Mouse (Mus musculus): ENCODE results near the gene Gm14862. TPM values are rescaled to one million over a fixed set of nuclear protein-coding genes. Genes with fewer than 3 reads are reported as not detected.

The Gm14862 gene
- polyA plus RNA-seq, 1 experiment from 2014 or later, result not detected

- ATAC-seq (replicated peaks; ENCODE audit: insufficient number of reproducible peaks, insufficient read depth, low FRiP score, low read depth), result no peak
- Histone ChIP-seq H3K9ac (no peak overlapping the region), H3K9me3 (replicated peaks) (no peaks in the 10 kb centered on the region), H3K36me3 (no peaks in the 10 kb centered on the region), H3K4me2 (no peak overlapping the region), H3K27me3 (no peaks in the 10 kb centered on the region), H3K4me3 (no peak overlapping the region), H3K27ac (peak overlapping the region; percentile 67), H3K4me1 (replicated peaks) (0 out of 2 replicates have a peak, but pooled peaks cover 3% of the 10 kb centered on the region)
- WGBS, result 44% methylated on average over 3 of the region's 3 CpGs
These were observed 14.4 kb upstream of the Gm14862 start for GRCm38 (mm10) chrX:9271112-9271511.

- Histone ChIP-seq H3K4me3 (no peak overlapping the region), H3K9ac (no peak overlapping the region), H3K4me1 (replicated peaks) (no peaks in the 10 kb centered on the region), H3K9me3 (replicated peaks) (no peaks in the 10 kb centered on the region), H3K4me2 (no peak overlapping the region), H3K27ac (no peak overlapping the region), H3K36me3 (no peaks in the 10 kb centered on the region), H3K27me3 (no peaks in the 10 kb centered on the region)
- WGBS, result 74% methylated on average over 1 of the region's 1 CpGs
- no peak for ATAC-seq (replicated peaks; ENCODE audit: insufficient number of reproducible peaks, insufficient read depth, low FRiP score, low read depth)
These were observed 2.6 kb upstream of the Gm14862 start for GRCm38 (mm10) chrX:9259267-9259666.

GRCm38 (mm10) chrX:9257831-9258230, 1.1 kb upstream of the Gm14862 start:
- H3K9ac ChIP-seq, result no peak overlapping the region
- H3K27ac ChIP-seq, result no peak overlapping the region
- no peaks in the 10 kb centered on the region for H3K9me3 ChIP-seq (replicated peaks)
- H3K4me3 ChIP-seq, result no peak overlapping the region
- no peak for ATAC-seq (replicated peaks; ENCODE audit: insufficient number of reproducible peaks, insufficient read depth, low FRiP score, low read depth)
- H3K27me3 ChIP-seq, result no peaks in the 10 kb centered on the region
- WGBS, result 79% methylated on average over 7 of the region's 7 CpGs
- H3K36me3 ChIP-seq, result no peaks in the 10 kb centered on the region
- H3K4me1 ChIP-seq (replicated peaks), result no peaks in the 10 kb centered on the region
- no peak overlapping the region for H3K4me2 ChIP-seq

- Histone ChIP-seq H3K4me3 (no peak overlapping the region), H3K4me2 (no peak overlapping the region), H3K27ac (no peak overlapping the region), H3K36me3 (no peaks in the 10 kb centered on the region), H3K9me3 (replicated peaks) (no peaks in the 10 kb centered on the region), H3K27me3 (no peaks in the 10 kb centered on the region), H3K9ac (no peak overlapping the region), H3K4me1 (replicated peaks) (no peaks in the 10 kb centered on the region)
- 82% methylated on average over 3 of the region's 3 CpGs for WGBS
- ATAC-seq (replicated peaks; ENCODE audit: insufficient number of reproducible peaks, insufficient read depth, low FRiP score, low read depth), result no peak
These were observed 1.8 kb downstream of the Gm14862 start for GRCm38 (mm10) chrX:9254901-9255300.

GRCm38 (mm10) chrX:9253990-9254389, 2.7 kb downstream of the Gm14862 start:
- WGBS, result 73% methylated on average over 10 of the region's 10 CpGs
- no peaks in the 10 kb centered on the region for H3K9me3 ChIP-seq (replicated peaks)
- no peak overlapping the region for H3K9ac ChIP-seq
- no peak overlapping the region for H3K27ac ChIP-seq
- ATAC-seq (replicated peaks; ENCODE audit: insufficient number of reproducible peaks, insufficient read depth, low FRiP score, low read depth), result no peak
- no peaks in the 10 kb centered on the region for H3K4me1 ChIP-seq (replicated peaks)
- no peak overlapping the region for H3K4me3 ChIP-seq
- H3K36me3 ChIP-seq, result no peaks in the 10 kb centered on the region
- no peak overlapping the region for H3K4me2 ChIP-seq
- H3K27me3 ChIP-seq, result no peaks in the 10 kb centered on the region

- no peaks in the 10 kb centered on the region for H3K27me3 ChIP-seq
- H3K4me1 ChIP-seq (replicated peaks), result no peaks in the 10 kb centered on the region
- no peak overlapping the region for H3K4me3 ChIP-seq
- no peak overlapping the region for H3K9ac ChIP-seq
- 62% methylated on average over 5 of the region's 5 CpGs for WGBS
- no peak overlapping the region for H3K27ac ChIP-seq
- no peaks in the 10 kb centered on the region for H3K9me3 ChIP-seq (replicated peaks)
- no peak for ATAC-seq (replicated peaks; ENCODE audit: insufficient number of reproducible peaks, insufficient read depth, low FRiP score, low read depth)
- H3K4me2 ChIP-seq, result no peak overlapping the region
- no peaks in the 10 kb centered on the region for H3K36me3 ChIP-seq
These were observed 7.8 kb downstream of the Gm14862 start for GRCm38 (mm10) chrX:9248911-9249310.

GRCm38 (mm10) chrX:9244603-9245336, 11.9 kb downstream of the Gm14862 start:
- H3K4me1 ChIP-seq (replicated peaks), result peaks cover 6% of the 10 kb centered on the region; the same call in 1 of the 2 replicates
- no peaks in the 10 kb centered on the region for H3K27me3 ChIP-seq
- H3K36me3 ChIP-seq, result no peaks in the 10 kb centered on the region
- no peak for ATAC-seq (replicated peaks; ENCODE audit: insufficient number of reproducible peaks, insufficient read depth, low FRiP score, low read depth)
- no peaks in the 10 kb centered on the region for H3K9me3 ChIP-seq (replicated peaks)
- no peak overlapping the region for H3K4me2 ChIP-seq
- 49% methylated on average over 12 of the region's 12 CpGs for WGBS
- H3K4me3 ChIP-seq, result no peak overlapping the region
- no peak overlapping the region for H3K9ac ChIP-seq
- no peak overlapping the region for H3K27ac ChIP-seq

- Histone ChIP-seq H3K4me2 (0 out of 2 replicates have a peak overlapping the region, but pooled peaks have one; percentile 6), H3K4me3 (no peak overlapping the region), H3K36me3 (no peaks in the 10 kb centered on the region), H3K9me3 (replicated peaks) (no peaks in the 10 kb centered on the region), H3K27ac (0 out of 2 replicates have a peak overlapping the region, but pooled peaks have one; percentile 9), H3K9ac (no peak overlapping the region), H3K4me1 (replicated peaks) (peaks cover 6% of the 10 kb centered on the region; the same call in 1 of the 2 replicates), H3K27me3 (no peaks in the 10 kb centered on the region)
- no peak for ATAC-seq (replicated peaks; ENCODE audit: insufficient number of reproducible peaks, insufficient read depth, low FRiP score, low read depth)
- 34% methylated on average over 8 of the region's 8 CpGs for WGBS
These were observed 13.3 kb downstream of the Gm14862 start for GRCm38 (mm10) chrX:9243381-9243864.

GRCm38 (mm10) chrX:9240737-9241591, 15.7 kb downstream of the Gm14862 start:
- H3K4me3 ChIP-seq, result no peak overlapping the region
- H3K36me3 ChIP-seq, result no peaks in the 10 kb centered on the region
- ATAC-seq (replicated peaks; ENCODE audit: insufficient number of reproducible peaks, insufficient read depth, low FRiP score, low read depth), result no peak
- no peak overlapping the region for H3K4me2 ChIP-seq
- 79% methylated on average over 5 of the region's 5 CpGs for WGBS
- no peak overlapping the region for H3K27ac ChIP-seq
- no peaks in the 10 kb centered on the region for H3K9me3 ChIP-seq (replicated peaks)
- H3K4me1 ChIP-seq (replicated peaks), result peaks cover 6% of the 10 kb centered on the region; the same call in 1 of the 2 replicates
- no peak overlapping the region for H3K9ac ChIP-seq
- H3K27me3 ChIP-seq, result no peaks in the 10 kb centered on the region

- no peaks in the 10 kb centered on the region for H3K36me3 ChIP-seq
- no peak for ATAC-seq (replicated peaks; ENCODE audit: insufficient number of reproducible peaks, insufficient read depth, low FRiP score, low read depth)
These were observed 29.6 kb downstream of the Gm14862 start for GRCm38 (mm10) chrX:9227105-9227504.

GRCm38 (mm10) chrX:9222412-9223221, 34.1 kb downstream of the Gm14862 start:
- H3K27ac ChIP-seq, result peak overlapping the region; percentile 53
- 56% methylated on average over 3 of the region's 3 CpGs for WGBS

More at GRCm38 (mm10) chrX:9227105-9227504, 29.6 kb downstream of the Gm14862 start:
- no peaks in the 10 kb centered on the region for H3K4me1 ChIP-seq (replicated peaks)
- 72% methylated on average over 2 of the region's 2 CpGs for WGBS
- H3K4me3 ChIP-seq, result no peak overlapping the region
- H3K27me3 ChIP-seq, result no peaks in the 10 kb centered on the region
- H3K9me3 ChIP-seq (replicated peaks), result no peaks in the 10 kb centered on the region
- H3K27ac ChIP-seq, result no peak overlapping the region
- no peak overlapping the region for H3K9ac ChIP-seq
- no peak overlapping the region for H3K4me2 ChIP-seq

More at GRCm38 (mm10) chrX:9222412-9223221, 34.1 kb downstream of the Gm14862 start:
- H3K27me3 ChIP-seq, result no peaks in the 10 kb centered on the region
- H3K36me3 ChIP-seq, result no peaks in the 10 kb centered on the region
- no peak overlapping the region for H3K4me3 ChIP-seq
- no peak overlapping the region for H3K9ac ChIP-seq
- no peak overlapping the region for H3K4me2 ChIP-seq
- H3K9me3 ChIP-seq (replicated peaks), result no peaks in the 10 kb centered on the region
- no peaks in the 10 kb centered on the region for H3K4me1 ChIP-seq (replicated peaks)
- peak; percentile 55; the same call in 1 of the 2 replicates for ATAC-seq (replicated peaks; ENCODE audit: insufficient number of reproducible peaks, insufficient read depth, low FRiP score, low read depth)

Data from heart, embryonic 15.5 days (tissue).